Mouse (Mus musculus): ENCODE measurements around the gene Gm20671. TPM values are rescaled to one million over a fixed set of nuclear protein-coding genes. Genes with fewer than 3 reads are reported as not detected.
"Not testable (repeated sequence)": the region's sequence is repeated elsewhere in the genome, so short reads cannot be mapped to it uniquely, and the experiment has no call there.

The Gm20671 gene
- polyA plus RNA-seq, 1 experiment from 2014 or later = not detected

- Histone ChIP-seq H3K4me3 (ENCODE audit: low read depth, low read length) (no peak overlapping the region), H3K4me2 (ENCODE audit: low read length) (no peak overlapping the region), H3K27me3 (ENCODE audit: control insufficient read depth, insufficient read depth, low read depth, low read length) (no peaks in the 10 kb centered on the region), H3K36me3 (ENCODE audit: control insufficient read depth, insufficient read depth, low read length) (peaks cover 13% of the 10 kb centered on the region), H3K9ac (ENCODE audit: low read depth, low read length) (no peak overlapping the region), H3K4me1 (ENCODE audit: control insufficient read depth, insufficient read depth, low read length) (no peaks in the 10 kb centered on the region), H3K27ac (ENCODE audit: low read length) (no peak overlapping the region), H3K9me3 (replicated peaks; ENCODE audit: control insufficient read depth, low read length, poor library complexity, severe bottlenecking) (no peaks in the 10 kb centered on the region)
- no peak for ATAC-seq
- 97% methylated on average over 4 of the region's 4 CpGs for WGBS
These were observed 59.1 kb downstream of the Gm20671 start for GRCm38 (mm10) chr5:32767636-32768373.

GRCm38 (mm10) chr5:32767004-32767403 lies 59.9 kb downstream of the Gm20671 start:
- H3K4me3 ChIP-seq (ENCODE audit: low read depth, low read length) = no peak overlapping the region
- H3K36me3 ChIP-seq (ENCODE audit: control insufficient read depth, insufficient read depth, low read length) = peaks cover 18% of the 10 kb centered on the region
- no peak overlapping the region for H3K4me2 ChIP-seq (ENCODE audit: low read length)
- WGBS = 88% methylated on average over 3 of the region's 3 CpGs
- no peaks in the 10 kb centered on the region for H3K27me3 ChIP-seq (ENCODE audit: control insufficient read depth, insufficient read depth, low read depth, low read length)
- no peak for ATAC-seq
- no peak overlapping the region for H3K27ac ChIP-seq (ENCODE audit: low read length)
- H3K4me1 ChIP-seq (ENCODE audit: control insufficient read depth, insufficient read depth, low read length) = no peaks in the 10 kb centered on the region
- H3K9me3 ChIP-seq (replicated peaks; ENCODE audit: control insufficient read depth, low read length, poor library complexity, severe bottlenecking) = no peaks in the 10 kb centered on the region
- H3K9ac ChIP-seq (ENCODE audit: low read depth, low read length) = no peak overlapping the region

- WGBS = 95% methylated on average over 5 of the region's 5 CpGs
- Histone ChIP-seq H3K36me3 (ENCODE audit: control insufficient read depth, insufficient read depth, low read length) (peaks cover 16% of the 10 kb centered on the region), H3K27ac (ENCODE audit: low read length) (no peak overlapping the region), H3K9me3 (replicated peaks; ENCODE audit: control insufficient read depth, low read length, poor library complexity, severe bottlenecking) (no peaks in the 10 kb centered on the region), H3K27me3 (ENCODE audit: control insufficient read depth, insufficient read depth, low read depth, low read length) (no peaks in the 10 kb centered on the region), H3K9ac (ENCODE audit: low read depth, low read length) (no peak overlapping the region), H3K4me3 (ENCODE audit: low read depth, low read length) (no peak overlapping the region), H3K4me2 (ENCODE audit: low read length) (no peak overlapping the region), H3K4me1 (ENCODE audit: control insufficient read depth, insufficient read depth, low read length) (no peaks in the 10 kb centered on the region)
- ATAC-seq = no peak
These were observed 65.3 kb downstream of the Gm20671 start for GRCm38 (mm10) chr5:32761566-32762140.

- Histone ChIP-seq H3K27ac (ENCODE audit: low read length) (no peak overlapping the region), H3K27me3 (ENCODE audit: control insufficient read depth, insufficient read depth, low read depth, low read length) (no peaks in the 10 kb centered on the region), H3K4me1 (ENCODE audit: control insufficient read depth, insufficient read depth, low read length) (no peaks in the 10 kb centered on the region), H3K36me3 (ENCODE audit: control insufficient read depth, insufficient read depth, low read length) (peaks cover 16% of the 10 kb centered on the region), H3K9ac (ENCODE audit: low read depth, low read length) (no peak overlapping the region), H3K4me3 (ENCODE audit: low read depth, low read length) (no peak overlapping the region), H3K9me3 (replicated peaks; ENCODE audit: control insufficient read depth, low read length, poor library complexity, severe bottlenecking) (no peaks in the 10 kb centered on the region), H3K4me2 (ENCODE audit: low read length) (no peak overlapping the region)
- 94% methylated on average over 3 of the region's 3 CpGs for WGBS
- ATAC-seq = no peak
These were observed 66.1 kb downstream of the Gm20671 start for GRCm38 (mm10) chr5:32760787-32761186.

GRCm38 (mm10) chr5:32760352-32760751 lies 66.6 kb downstream of the Gm20671 start:
- H3K9ac ChIP-seq (ENCODE audit: low read depth, low read length); H3K27me3 ChIP-seq (ENCODE audit: control insufficient read depth, insufficient read depth, low read depth, low read length); H3K9me3 ChIP-seq (replicated peaks; ENCODE audit: control insufficient read depth, low read length, poor library complexity, severe bottlenecking); H3K4me1 ChIP-seq (ENCODE audit: control insufficient read depth, insufficient read depth, low read length); H3K4me3 ChIP-seq (ENCODE audit: low read depth, low read length); H3K27ac ChIP-seq (ENCODE audit: low read length); H3K4me2 ChIP-seq (ENCODE audit: low read length); ATAC-seq: not testable (repeated sequence)
- peaks cover 16% of the 10 kb centered on the region for H3K36me3 ChIP-seq (ENCODE audit: control insufficient read depth, insufficient read depth, low read length)
- WGBS = 97% methylated on average over 17 of the region's 18 CpGs

GRCm38 (mm10) chr5:32759662-32760061 lies 67.2 kb downstream of the Gm20671 start:
- WGBS = 87% methylated on average over 2 of the region's 2 CpGs
- H3K4me2 ChIP-seq (ENCODE audit: low read length) = no peak overlapping the region
- H3K4me1 ChIP-seq (ENCODE audit: control insufficient read depth, insufficient read depth, low read length) = no peaks in the 10 kb centered on the region
- H3K9ac ChIP-seq (ENCODE audit: low read depth, low read length) = no peak overlapping the region
- H3K9me3 ChIP-seq (replicated peaks; ENCODE audit: control insufficient read depth, low read length, poor library complexity, severe bottlenecking) = no peaks in the 10 kb centered on the region
- no peaks in the 10 kb centered on the region for H3K27me3 ChIP-seq (ENCODE audit: control insufficient read depth, insufficient read depth, low read depth, low read length)
- no peak for ATAC-seq
- no peak overlapping the region for H3K4me3 ChIP-seq (ENCODE audit: low read depth, low read length)
- no peak overlapping the region for H3K27ac ChIP-seq (ENCODE audit: low read length)
- peaks cover 16% of the 10 kb centered on the region for H3K36me3 ChIP-seq (ENCODE audit: control insufficient read depth, insufficient read depth, low read length)

- WGBS = 95% methylated on average over 8 of the region's 8 CpGs
- no peaks in the 10 kb centered on the region for H3K9me3 ChIP-seq (replicated peaks; ENCODE audit: control insufficient read depth, low read length, poor library complexity, severe bottlenecking)
- ATAC-seq = no peak
These were observed 70.8 kb downstream of the Gm20671 start for GRCm38 (mm10) chr5:32756141-32756540.

GRCm38 (mm10) chr5:32751736-32752135 lies 75.2 kb downstream of the Gm20671 start:
- Histone ChIP-seq H3K4me2 (ENCODE audit: low read length) (no peak overlapping the region), H3K9me3 (replicated peaks; ENCODE audit: control insufficient read depth, low read length, poor library complexity, severe bottlenecking) (no peaks in the 10 kb centered on the region), H3K4me3 (ENCODE audit: low read depth, low read length) (no peak overlapping the region), H3K36me3 (ENCODE audit: control insufficient read depth, insufficient read depth, low read length) (no peaks in the 10 kb centered on the region), H3K27me3 (ENCODE audit: control insufficient read depth, insufficient read depth, low read depth, low read length) (no peaks in the 10 kb centered on the region), H3K4me1 (ENCODE audit: control insufficient read depth, insufficient read depth, low read length) (peaks cover 3% of the 10 kb centered on the region; the same call in 1 of the 2 replicates), H3K27ac (ENCODE audit: low read length) (no peak overlapping the region), H3K9ac (ENCODE audit: low read depth, low read length) (no peak overlapping the region)
- 42% methylated on average over 2 of the region's 2 CpGs for WGBS
- ATAC-seq = no peak

More at GRCm38 (mm10) chr5:32756141-32756540, 70.8 kb downstream of the Gm20671 start:
- Histone ChIP-seq H3K27me3 (ENCODE audit: control insufficient read depth, insufficient read depth, low read depth, low read length) (no peaks in the 10 kb centered on the region), H3K4me3 (ENCODE audit: low read depth, low read length) (no peak overlapping the region), H3K27ac (ENCODE audit: low read length) (no peak overlapping the region), H3K9ac (ENCODE audit: low read depth, low read length) (no peak overlapping the region), H3K36me3 (ENCODE audit: control insufficient read depth, insufficient read depth, low read length) (no peaks in the 10 kb centered on the region), H3K4me1 (ENCODE audit: control insufficient read depth, insufficient read depth, low read length) (peaks cover 3% of the 10 kb centered on the region; the same call in 1 of the 2 replicates), H3K4me2 (ENCODE audit: low read length) (no peak overlapping the region)

- no peak overlapping the region for H3K9ac ChIP-seq (ENCODE audit: low read depth, low read length)
- no peaks in the 10 kb centered on the region for H3K9me3 ChIP-seq (replicated peaks; ENCODE audit: control insufficient read depth, low read length, poor library complexity, severe bottlenecking)
- no peak overlapping the region for H3K27ac ChIP-seq (ENCODE audit: low read length)
- WGBS = 94% methylated on average over 6 of the region's 6 CpGs
- ATAC-seq = no peak
- H3K36me3 ChIP-seq (ENCODE audit: control insufficient read depth, insufficient read depth, low read length) = no peaks in the 10 kb centered on the region
- no peak overlapping the region for H3K4me3 ChIP-seq (ENCODE audit: low read depth, low read length)
- no peaks in the 10 kb centered on the region for H3K27me3 ChIP-seq (ENCODE audit: control insufficient read depth, insufficient read depth, low read depth, low read length)
- H3K4me2 ChIP-seq (ENCODE audit: low read length) = no peak overlapping the region
- peaks cover 3% of the 10 kb centered on the region; the same call in 1 of the 2 replicates for H3K4me1 ChIP-seq (ENCODE audit: control insufficient read depth, insufficient read depth, low read length)
These were observed 78.0 kb downstream of the Gm20671 start for GRCm38 (mm10) chr5:32748936-32749335.
